Mouse (Mus musculus) bone marrow macrophage, adult 2 months (primary cell): ENCODE results near the gene Fbxl13. TPM values are rescaled to one million over a fixed set of nuclear protein-coding genes. Genes with fewer than 3 reads are reported as not detected.

Source experiments
- H3K27ac ChIP-seq: 2 replicates; pipeline ENCODE4 v1.5.1; 2012; ENCODE audit warnings: low read depth, low read length; ENCODE audit not compliant: insufficient read depth
- H3K4me1 ChIP-seq: 2 replicates; pipeline ENCODE4 v1.6.1; 2012; ENCODE audit warnings: low read length; ENCODE audit not compliant: control insufficient read depth, insufficient read depth
- H3K4me3 ChIP-seq: 2 replicates; pipeline ENCODE4 v1.5.1; 2012; ENCODE audit warnings: mild to moderate bottlenecking, low read length, moderate library complexity; ENCODE audit not compliant: insufficient read depth
- CTCF ChIP-seq: IDR thresholded peaks from 2 replicates; pipeline ENCODE4 v1.5.1; 2012; ENCODE audit warnings: low read depth, mild to moderate bottlenecking, low read length, moderate library complexity
- POLR2A ChIP-seq: IDR thresholded peaks from 2 replicates; pipeline ENCODE4 v1.6.1; 2012; ENCODE audit warnings: mild to moderate bottlenecking, low read depth, low read length, borderline replicate concordance
- polyA plus RNA-seq: library from polyadenylated mRNA; stranded (reverse); fragments of >200 nt; gene quantifications from 2 replicates; pipeline ENCODE4 v1.2.4, GENCODE M21; 2012; ENCODE audit not compliant: missing spikeins, insufficient read depth, insufficient read length

Gene Fbxl13
- polyA plus RNA-seq, 1 experiment = not detected

DNA sequence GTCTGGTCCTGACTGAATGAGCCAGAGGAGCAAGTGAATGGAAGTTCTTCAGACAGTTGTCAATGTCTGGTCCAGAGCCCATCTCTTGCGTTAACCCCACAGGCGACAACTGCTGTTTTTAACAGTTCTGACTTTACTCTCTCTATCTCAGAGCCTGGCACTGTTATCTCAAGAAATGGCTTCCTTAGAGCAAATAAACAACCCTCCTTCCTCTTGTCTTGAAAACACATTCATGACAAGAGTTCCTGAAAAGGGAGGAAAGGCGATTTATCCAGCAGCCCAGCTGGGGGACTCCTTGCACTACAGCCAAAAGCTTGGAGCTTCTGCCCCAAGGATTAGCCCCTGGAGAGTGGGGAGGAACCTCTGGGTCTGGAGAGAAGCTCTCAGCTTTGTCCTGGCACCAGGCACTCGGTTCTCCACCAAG, 117.9 kb downstream of the Fbxl13 start:
- no peak for TF ChIP-seq CTCF
- no peak for TF ChIP-seq POLR2A
- H3K4me3 ChIP-seq = no peak overlapping the region
- H3K27ac ChIP-seq = no peak overlapping the region
- peaks cover 12% of the 10 kb centered on the region for H3K4me1 ChIP-seq

DNA sequence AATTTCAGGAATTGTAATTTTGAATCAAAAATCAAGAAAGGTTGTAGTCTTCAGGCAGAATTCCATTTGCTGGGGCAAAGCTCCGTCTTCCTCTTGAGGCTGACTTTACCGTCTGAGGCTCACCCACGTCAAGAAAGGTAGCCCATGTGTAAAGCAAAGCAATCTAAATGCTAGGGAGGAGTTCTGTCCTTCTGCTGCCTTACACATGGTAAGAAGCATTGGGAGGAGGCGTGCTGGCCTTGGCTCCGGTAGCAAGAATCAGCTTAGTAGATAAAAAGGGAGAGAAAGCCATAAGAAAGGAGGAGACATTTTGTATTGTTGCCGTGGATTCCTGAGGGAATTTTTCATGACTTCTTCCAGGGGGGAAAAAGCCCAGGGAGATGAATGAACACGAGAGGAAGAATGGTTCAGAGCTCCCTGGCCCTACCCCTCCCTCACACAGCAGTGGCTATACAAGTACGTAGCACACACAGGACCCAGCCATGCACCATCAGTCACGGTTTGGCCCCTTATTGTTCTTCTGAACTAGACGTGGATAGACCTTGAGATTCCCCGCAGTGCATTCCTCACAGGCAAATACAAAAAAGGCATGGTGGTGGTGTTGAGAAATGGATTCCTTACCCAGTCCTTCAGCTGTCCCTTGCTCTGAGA, 118.5 kb downstream of the Fbxl13 start:
- TF ChIP-seq POLR2A (no peak), CTCF (no peak)
- no peak overlapping the region for H3K4me3 ChIP-seq

DNA sequence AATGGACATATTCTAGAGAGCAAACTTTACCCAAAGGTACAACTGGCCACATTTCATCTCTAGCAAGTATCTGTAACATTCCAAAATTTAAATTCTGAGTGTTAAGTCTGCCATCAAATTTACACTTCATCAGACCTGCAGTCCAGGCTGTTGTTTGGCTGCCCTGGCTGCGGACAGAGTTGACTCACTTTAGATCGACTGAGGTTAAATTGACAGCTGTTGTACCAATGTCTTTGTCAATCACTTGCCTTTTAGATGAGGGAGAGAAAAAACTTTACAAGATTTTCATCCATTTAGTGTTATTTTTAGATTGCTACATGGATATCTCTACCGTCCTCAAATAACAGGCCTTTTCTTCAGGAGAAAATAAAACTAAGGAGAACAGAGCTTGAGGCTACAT, 126.3 kb downstream of the Fbxl13 start:
- Histone ChIP-seq H3K4me1 (peaks cover 15% of the 10 kb centered on the region), H3K27ac (no peak overlapping the region), H3K4me3 (no peak overlapping the region)
- TF ChIP-seq CTCF (no peak), POLR2A (no peak)

More for the DNA sequence above, 118.5 kb downstream of the Fbxl13 start:
- Histone ChIP-seq H3K27ac (no peak overlapping the region), H3K4me1 (peaks cover 12% of the 10 kb centered on the region)

GRCm38 (mm10) chr5:21518207-21518606, 127.2 kb downstream of the Fbxl13 start:
- Histone ChIP-seq H3K27ac (no peak overlapping the region), H3K4me3 (no peak overlapping the region), H3K4me1 (peaks cover 15% of the 10 kb centered on the region)
- TF ChIP-seq CTCF = no peak
- no peak for TF ChIP-seq POLR2A

DNA sequence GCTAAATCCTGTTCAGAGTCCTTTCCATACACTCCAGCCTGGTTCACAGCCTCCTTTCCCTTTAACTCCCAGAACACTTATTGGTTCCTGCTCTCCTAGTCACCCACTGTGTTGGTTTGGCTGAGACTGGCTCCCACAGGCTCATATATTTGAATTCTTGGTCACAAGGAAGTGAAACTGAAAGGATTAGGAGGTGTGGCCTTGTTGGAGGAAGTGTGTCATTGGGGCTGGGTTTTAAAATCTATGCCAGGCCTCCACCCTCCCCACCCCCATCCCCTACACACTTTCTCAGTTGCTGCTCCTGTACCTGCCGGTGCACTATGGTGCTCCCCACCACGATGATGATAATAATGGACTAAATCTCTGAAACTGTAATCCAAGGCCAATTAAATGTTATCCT, 127.9 kb downstream of the Fbxl13 start:
- Histone ChIP-seq H3K27ac (peak overlapping the region; percentile 35), H3K4me1 (peaks cover 15% of the 10 kb centered on the region), H3K4me3 (no peak overlapping the region)
- TF ChIP-seq CTCF = no peak
- TF ChIP-seq POLR2A = no peak

GRCm38 (mm10) chr5:21513363-21513762, 132.1 kb downstream of the Fbxl13 start:
- Histone ChIP-seq H3K4me3 (no peak overlapping the region), H3K27ac (no peak overlapping the region), H3K4me1 (peaks cover 15% of the 10 kb centered on the region)
- no peak for TF ChIP-seq POLR2A
- no peak for TF ChIP-seq CTCF

- no peak for TF ChIP-seq CTCF
- TF ChIP-seq POLR2A = no peak
- no peak overlapping the region for H3K27ac ChIP-seq
Measured at GRCm38 (mm10) chr5:21509801-21510200, 135.6 kb downstream of the Fbxl13 start.

GRCm38 (mm10) chr5:21506887-21507286, 138.5 kb downstream of the Fbxl13 start:
- TF ChIP-seq POLR2A (no peak), CTCF (no peak)
- H3K4me1 ChIP-seq = no peaks in the 10 kb centered on the region
- H3K27ac ChIP-seq = no peak overlapping the region
- no peak overlapping the region for H3K4me3 ChIP-seq

More at GRCm38 (mm10) chr5:21509801-21510200, 135.6 kb downstream of the Fbxl13 start:
- 0 out of 2 replicates have a peak, but pooled peaks cover under 1% of the 10 kb centered on the region for H3K4me1 ChIP-seq
- H3K4me3 ChIP-seq = no peak overlapping the region

DNA sequence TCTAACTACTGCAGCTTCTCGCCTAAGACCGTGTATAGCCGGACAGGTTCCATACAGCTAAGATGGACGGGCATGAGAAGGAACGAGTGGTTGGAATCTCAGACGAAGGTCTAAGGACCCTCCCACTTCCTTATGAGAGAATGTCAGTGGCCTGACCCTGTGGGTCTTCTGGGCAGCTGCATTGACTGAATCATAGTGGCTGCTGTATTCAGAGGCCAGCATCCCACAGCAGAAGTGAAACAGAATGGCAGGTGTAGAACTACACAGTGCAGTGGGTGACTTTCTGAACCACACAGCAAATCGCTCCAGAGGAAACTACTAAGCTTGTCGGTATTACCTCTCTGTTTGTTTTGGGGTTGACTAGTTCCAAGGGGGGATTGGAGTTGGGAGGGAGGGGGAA, 140.3 kb downstream of the Fbxl13 start:
- no peak for TF ChIP-seq POLR2A
- no peak for TF ChIP-seq CTCF
- Histone ChIP-seq H3K4me3 (no peak overlapping the region), H3K4me1 (no peaks in the 10 kb centered on the region), H3K27ac (no peak overlapping the region)

DNA sequence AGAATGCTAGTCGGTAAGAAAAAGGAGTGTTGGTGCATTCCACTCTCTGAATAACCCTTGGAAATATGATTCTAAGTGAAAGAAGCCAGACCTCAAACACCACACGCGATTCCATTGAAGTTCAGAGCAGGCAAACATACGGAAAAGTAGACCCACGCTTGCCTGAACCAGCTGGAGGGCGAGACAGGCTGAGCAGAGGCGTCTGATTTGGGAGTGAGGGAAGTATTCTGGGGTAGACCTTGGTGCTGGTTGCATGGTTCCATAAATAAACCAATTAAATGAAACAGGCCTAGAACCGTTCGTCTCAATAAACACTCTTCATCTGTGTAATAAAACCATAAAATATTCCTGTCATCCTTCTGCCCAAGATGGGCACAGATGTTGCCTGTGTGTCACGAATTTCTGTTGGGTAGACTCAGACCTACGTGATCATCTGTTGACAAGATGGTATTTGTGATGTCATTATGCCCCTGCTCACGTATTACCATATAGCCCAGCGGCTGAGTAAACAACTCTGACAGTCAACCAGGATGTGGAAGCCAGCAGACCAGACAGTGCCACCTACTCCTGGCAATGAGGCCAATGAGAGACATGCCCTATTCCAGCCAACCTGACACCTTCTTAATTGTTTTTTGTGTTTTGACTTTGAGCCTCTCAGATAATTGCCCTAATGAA, 142.4 kb downstream of the Fbxl13 start:
- H3K27ac ChIP-seq = no peak overlapping the region
- no peak overlapping the region for H3K4me3 ChIP-seq
- TF ChIP-seq POLR2A (no peak), CTCF (no peak)
- no peaks in the 10 kb centered on the region for H3K4me1 ChIP-seq

DNA sequence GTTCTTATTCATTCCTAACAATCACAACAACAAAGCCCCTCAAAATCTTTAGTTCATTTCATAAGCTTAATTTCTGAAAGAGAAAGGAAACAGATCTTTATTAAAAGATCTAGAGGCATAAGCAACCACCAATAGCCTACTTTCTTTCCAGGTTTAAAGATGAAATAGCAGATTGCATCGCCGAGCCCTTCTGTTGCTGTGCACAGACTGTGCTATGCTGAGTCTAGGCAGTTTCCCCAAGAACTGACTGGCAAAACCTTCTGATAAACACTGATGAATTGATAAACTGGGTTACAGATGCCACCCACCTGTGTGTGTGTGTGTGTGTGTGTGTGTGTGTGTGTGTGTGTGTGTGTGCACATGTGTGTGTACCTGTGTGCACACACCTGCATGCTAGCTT, 144.5 kb downstream of the Fbxl13 start:
- no peak overlapping the region for H3K27ac ChIP-seq
- no peaks in the 10 kb centered on the region for H3K4me1 ChIP-seq
- TF ChIP-seq POLR2A (no peak), CTCF (no peak)
- no peak overlapping the region for H3K4me3 ChIP-seq
